Mouse (Mus musculus): ENCODE results near the gene Fdxr. TPM values are rescaled to one million over a fixed set of nuclear protein-coding genes. Genes with fewer than 3 reads are reported as not detected.
A peak's percentile ranks its signal among the peaks of the same experiment; 100 is the strongest.

Gene Fdxr
- polyA plus RNA-seq, 1 experiment from 2014 or later: 10.0 TPM

DNA sequence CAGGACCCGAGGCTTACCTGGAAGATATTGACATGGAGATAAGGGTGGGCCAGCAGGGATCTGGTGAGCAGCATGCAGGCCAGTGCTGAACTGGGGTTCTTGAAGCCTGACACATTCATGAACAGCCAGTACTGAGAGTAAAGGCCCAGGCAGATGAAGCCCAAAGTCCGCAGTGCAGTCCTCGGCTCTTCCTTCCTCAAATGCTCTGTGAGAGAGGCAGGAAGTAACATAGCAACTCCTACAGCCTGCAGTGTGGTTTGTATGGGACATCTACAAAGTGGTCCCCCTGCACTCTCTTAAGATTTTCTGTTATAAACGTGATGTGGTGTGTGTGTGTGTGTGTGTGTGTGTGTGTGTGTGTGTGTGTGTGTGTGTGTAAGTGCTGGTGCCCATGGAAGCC lies 8.4 kb upstream of the Fdxr start:
- H3K4me3 ChIP-seq (replicated peaks; ENCODE audit: low read depth, low read length): no peak overlapping the region
- H3K27me3 ChIP-seq (ENCODE audit: insufficient read depth, low read length): no peaks in the 10 kb centered on the region
- H3K9me3 ChIP-seq (replicated peaks; ENCODE audit: low read length): no peaks in the 10 kb centered on the region
- no peak for ATAC-seq (replicated peaks; ENCODE audit: low FRiP score, low read depth)
- 61% methylated on average over 4 of the region's 4 CpGs for WGBS
- H3K27ac ChIP-seq: no peak overlapping the region
- no peak for TF ChIP-seq CTCF (IDR thresholded peaks at IDR 0.05; ENCODE audit: low read depth)
- no peak for DNase-seq (ENCODE audit: low spot score)
- H3K4me2 ChIP-seq (ENCODE audit: low read length): no peak overlapping the region
- 0 out of 2 replicates have a peak, but pooled peaks cover 2% of the 10 kb centered on the region for H3K4me1 ChIP-seq (replicated peaks; ENCODE audit: insufficient read depth, low read length)
- H3K9ac ChIP-seq (ENCODE audit: low read depth, low read length): no peak overlapping the region
- H3K36me3 ChIP-seq (ENCODE audit: insufficient read depth, low read length): no peaks in the 10 kb centered on the region

DNA sequence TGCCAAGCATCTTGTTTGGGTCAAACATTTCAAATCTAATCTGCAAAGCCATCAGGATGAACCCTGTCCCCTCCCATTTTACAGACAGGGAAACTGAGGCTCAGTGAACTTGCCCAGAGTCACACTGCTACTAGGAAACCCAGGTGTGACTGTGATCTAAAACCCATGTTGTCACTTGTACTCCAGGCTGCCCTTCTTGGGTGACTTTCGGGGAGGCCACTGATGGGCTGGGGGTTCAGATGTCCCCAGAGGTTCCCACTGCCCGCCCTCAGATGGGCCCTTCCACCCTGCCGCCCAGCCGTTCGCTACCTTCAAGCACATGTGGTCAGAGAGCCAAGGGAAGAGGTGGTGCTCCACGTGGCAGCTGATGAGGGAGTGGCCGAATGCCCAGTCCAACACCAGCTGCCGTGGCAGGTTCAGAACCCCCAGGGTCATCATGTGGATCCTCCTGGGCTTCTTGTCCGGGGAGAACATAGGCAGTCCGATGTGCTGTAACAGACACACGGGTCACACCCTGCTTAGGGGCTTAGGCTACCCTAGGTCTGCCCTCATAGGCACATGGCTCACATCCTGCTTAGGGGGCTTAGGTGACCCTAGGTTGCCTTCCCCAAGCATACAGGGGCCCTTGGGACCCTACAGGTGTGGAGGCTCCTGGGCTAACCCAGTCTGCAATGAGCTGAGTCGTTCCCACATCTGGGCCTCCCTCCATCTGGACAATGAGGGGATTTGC lies 7.2 kb upstream of the Fdxr start:
- H3K36me3 ChIP-seq (ENCODE audit: insufficient read depth, low read length): no peaks in the 10 kb centered on the region
- no peak overlapping the region for H3K4me3 ChIP-seq (replicated peaks; ENCODE audit: low read depth, low read length)
- no peak for TF ChIP-seq CTCF (IDR thresholded peaks at IDR 0.05; ENCODE audit: low read depth)
- no peaks in the 10 kb centered on the region for H3K9me3 ChIP-seq (replicated peaks; ENCODE audit: low read length)
- H3K27ac ChIP-seq: no peak overlapping the region
- 81% methylated on average over 12 of the region's 12 CpGs for WGBS
- H3K9ac ChIP-seq (ENCODE audit: low read depth, low read length): no peak overlapping the region
- H3K4me1 ChIP-seq (replicated peaks; ENCODE audit: insufficient read depth, low read length): no peaks in the 10 kb centered on the region
- ATAC-seq (replicated peaks; ENCODE audit: low FRiP score, low read depth) (no peak), DNase-seq (ENCODE audit: low spot score) (no peak)
- no peak overlapping the region for H3K4me2 ChIP-seq (ENCODE audit: low read length)
- no peaks in the 10 kb centered on the region for H3K27me3 ChIP-seq (ENCODE audit: insufficient read depth, low read length)

DNA sequence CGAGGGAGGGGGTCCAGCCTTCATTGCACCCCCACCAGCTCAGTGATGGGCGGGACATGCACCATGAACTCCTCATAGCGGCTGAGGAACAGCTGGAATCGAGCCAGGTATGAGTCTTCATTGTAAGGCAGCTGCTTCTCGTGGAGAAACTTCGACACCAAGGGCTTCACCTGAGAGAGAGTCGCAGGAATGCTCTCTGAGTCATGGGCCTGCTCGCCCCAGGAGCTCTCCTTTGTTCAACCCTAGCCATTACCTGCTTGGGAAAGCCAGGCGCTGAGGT lies 6.6 kb upstream of the Fdxr start:
- WGBS: 65% methylated on average over 9 of the region's 9 CpGs
- no peaks in the 10 kb centered on the region for H3K27me3 ChIP-seq (ENCODE audit: insufficient read depth, low read length)
- H3K36me3 ChIP-seq (ENCODE audit: insufficient read depth, low read length): no peaks in the 10 kb centered on the region
- no peak overlapping the region for H3K9ac ChIP-seq (ENCODE audit: low read depth, low read length)
- no peaks in the 10 kb centered on the region for H3K9me3 ChIP-seq (replicated peaks; ENCODE audit: low read length)
- ATAC-seq (replicated peaks; ENCODE audit: low FRiP score, low read depth) (0 out of 2 replicates have a peak, but pooled peaks have one; percentile 11), DNase-seq (ENCODE audit: low spot score) (no peak)
- no peak overlapping the region for H3K4me2 ChIP-seq (ENCODE audit: low read length)
- H3K4me1 ChIP-seq (replicated peaks; ENCODE audit: insufficient read depth, low read length): no peaks in the 10 kb centered on the region
- no peak overlapping the region for H3K4me3 ChIP-seq (replicated peaks; ENCODE audit: low read depth, low read length)
- no peak for TF ChIP-seq CTCF (IDR thresholded peaks at IDR 0.05; ENCODE audit: low read depth)
- H3K27ac ChIP-seq: no peak overlapping the region

DNA sequence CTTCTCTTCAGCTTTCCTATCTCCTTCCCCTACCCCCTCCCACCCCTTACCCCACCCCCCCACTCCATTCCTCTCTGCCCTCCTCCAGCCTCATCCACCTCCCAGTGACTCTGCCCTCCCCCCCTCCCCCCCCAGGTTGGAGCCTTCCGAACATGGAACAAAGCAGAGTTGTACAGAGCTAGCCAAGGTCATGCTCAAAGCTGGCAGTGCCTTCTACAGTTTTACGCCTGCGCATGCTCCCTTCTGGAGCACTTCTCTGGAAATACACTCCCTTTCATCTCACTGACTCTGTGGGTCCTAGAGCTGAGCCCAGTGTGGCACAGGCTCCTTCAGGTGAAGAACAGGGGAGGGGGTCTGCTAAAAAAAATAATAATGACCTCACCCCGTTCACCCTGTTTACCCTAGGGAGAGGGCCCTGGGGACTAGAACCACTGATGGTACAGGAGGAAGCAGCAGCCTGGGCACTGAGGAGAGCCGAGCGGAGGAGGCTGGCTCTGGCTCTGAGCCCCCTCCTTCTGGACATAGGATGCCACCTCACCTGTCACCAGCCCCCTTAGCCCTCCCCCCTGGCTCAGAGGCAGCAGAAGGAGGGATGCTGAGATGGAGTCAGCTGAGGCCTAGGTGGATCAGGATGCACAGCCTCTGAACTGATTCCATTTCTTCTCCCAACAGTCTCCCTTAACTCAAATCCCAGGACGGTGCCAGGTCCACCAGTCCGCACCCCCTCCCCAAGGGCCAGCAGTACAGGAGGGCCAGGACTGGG lies 6.1 kb upstream of the Fdxr start:
- WGBS: 76% methylated on average over 8 of the region's 8 CpGs
- no peaks in the 10 kb centered on the region for H3K36me3 ChIP-seq (ENCODE audit: insufficient read depth, low read length)
- H3K4me3 ChIP-seq (replicated peaks; ENCODE audit: low read depth, low read length): no peak overlapping the region
- ATAC-seq (replicated peaks; ENCODE audit: low FRiP score, low read depth) (0 out of 2 replicates have a peak, but pooled peaks have one; percentile 23), DNase-seq (ENCODE audit: low spot score) (no peak)
- no peak overlapping the region for H3K4me2 ChIP-seq (ENCODE audit: low read length)
- H3K27ac ChIP-seq: no peak overlapping the region
- no peaks in the 10 kb centered on the region for H3K4me1 ChIP-seq (replicated peaks; ENCODE audit: insufficient read depth, low read length)
- TF ChIP-seq CTCF (IDR thresholded peaks at IDR 0.05; ENCODE audit: low read depth): no peak
- no peaks in the 10 kb centered on the region for H3K9me3 ChIP-seq (replicated peaks; ENCODE audit: low read length)
- no peak overlapping the region for H3K9ac ChIP-seq (ENCODE audit: low read depth, low read length)
- no peaks in the 10 kb centered on the region for H3K27me3 ChIP-seq (ENCODE audit: insufficient read depth, low read length)

DNA sequence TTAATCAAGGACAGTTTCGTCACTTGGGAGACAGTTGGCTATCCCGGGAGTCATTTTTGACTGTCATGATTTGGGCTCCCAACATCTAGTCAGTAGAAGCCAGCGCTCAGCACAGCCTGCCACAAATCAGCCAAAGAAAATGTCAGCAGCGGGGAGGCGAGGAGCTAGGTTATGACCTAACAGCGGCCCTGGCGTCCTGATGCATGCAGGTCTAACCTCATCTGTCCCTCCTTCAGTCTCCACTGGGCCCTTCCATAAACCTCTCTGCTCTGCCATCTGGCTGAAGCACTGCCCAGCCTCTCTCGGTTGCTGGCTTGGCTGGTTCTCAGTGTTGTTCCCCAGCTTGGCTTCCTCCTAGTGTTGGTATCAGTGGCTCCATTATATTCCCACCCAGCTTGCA lies 5.4 kb upstream of the Fdxr start:
- H3K9me3 ChIP-seq (replicated peaks; ENCODE audit: low read length): no peaks in the 10 kb centered on the region
- no peak for TF ChIP-seq CTCF (IDR thresholded peaks at IDR 0.05; ENCODE audit: low read depth)
- no peaks in the 10 kb centered on the region for H3K27me3 ChIP-seq (ENCODE audit: insufficient read depth, low read length)
- no peak overlapping the region for H3K4me2 ChIP-seq (ENCODE audit: low read length)
- DNase-seq (ENCODE audit: low spot score): no peak
- H3K9ac ChIP-seq (ENCODE audit: low read depth, low read length): no peak overlapping the region
- 54% methylated on average over 8 of the region's 8 CpGs for WGBS
- ATAC-seq (replicated peaks; ENCODE audit: low FRiP score, low read depth): no peak
- H3K36me3 ChIP-seq (ENCODE audit: insufficient read depth, low read length): no peaks in the 10 kb centered on the region
- 0 out of 2 replicates have a peak, but pooled peaks cover 3% of the 10 kb centered on the region for H3K4me1 ChIP-seq (replicated peaks; ENCODE audit: insufficient read depth, low read length)
- H3K27ac ChIP-seq: no peak overlapping the region
- H3K4me3 ChIP-seq (replicated peaks; ENCODE audit: low read depth, low read length): no peak overlapping the region

DNA sequence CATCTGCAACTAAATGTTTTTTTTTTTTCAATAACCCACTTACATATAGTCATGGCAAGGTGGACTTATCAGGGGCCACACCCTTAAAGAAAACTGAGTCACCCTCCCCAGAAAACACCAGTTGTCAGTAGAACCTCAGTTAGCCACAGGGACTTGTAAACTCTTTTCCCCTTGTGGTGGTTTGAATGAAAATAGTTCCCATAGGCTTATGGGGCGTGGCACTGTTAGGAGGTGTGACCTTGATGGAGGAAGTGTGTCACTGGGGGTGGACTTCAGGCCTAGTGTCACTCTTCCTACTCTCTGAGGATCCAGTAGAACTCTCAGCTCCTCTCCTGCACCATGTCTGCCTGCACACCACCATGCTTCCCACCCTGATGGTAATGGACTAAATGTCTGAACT lies 2.9 kb upstream of the Fdxr start:
- no peak for TF ChIP-seq CTCF (IDR thresholded peaks at IDR 0.05; ENCODE audit: low read depth)
- no peaks in the 10 kb centered on the region for H3K36me3 ChIP-seq (ENCODE audit: insufficient read depth, low read length)
- H3K9me3 ChIP-seq (replicated peaks; ENCODE audit: low read length): no peaks in the 10 kb centered on the region
- no peak overlapping the region for H3K4me2 ChIP-seq (ENCODE audit: low read length)
- WGBS: 72% methylated on average over 1 of the region's 1 CpGs
- no peak overlapping the region for H3K4me3 ChIP-seq (replicated peaks; ENCODE audit: low read depth, low read length)
- ATAC-seq (replicated peaks; ENCODE audit: low FRiP score, low read depth) (no peak), DNase-seq (ENCODE audit: low spot score) (no peak)
- H3K27ac ChIP-seq: no peak overlapping the region
- H3K4me1 ChIP-seq (replicated peaks; ENCODE audit: insufficient read depth, low read length): 0 out of 2 replicates have a peak, but pooled peaks cover 3% of the 10 kb centered on the region
- no peaks in the 10 kb centered on the region for H3K27me3 ChIP-seq (ENCODE audit: insufficient read depth, low read length)
- no peak overlapping the region for H3K9ac ChIP-seq (ENCODE audit: low read depth, low read length)
